8 mouse cellular contexts compared by ENCODE assay signal in genomic region chr5:138657854-138658253, GRCm38 (mm10). TPM values are rescaled to one million over a fixed set of nuclear protein-coding genes. Genes with fewer than 3 reads are reported as not detected.
DNase-seq lines count a peak whose midpoint lies in the region; ATAC-seq and TF ChIP-seq lines count a peak whose summit lies in the region.

No protein-coding gene starts in this region.

- intact Hi-C loops in gastrocnemius, adult 2 months (cut with DNase I), result no loop called here
- intact Hi-C loops in gastrocnemius, postnatal 14 days (cut with DNase I; ENCODE audit: low total_unique reads), result no loop called here

- H3K4me2 ChIP-seq in embryonic facial prominence, embryonic 11.5 days (ENCODE audit: low read depth, low read length), result no peak overlapping the region

- H3K27ac ChIP-seq in gastrocnemius, adult 2 months, result no peak overlapping the region
- H3K27ac ChIP-seq in embryonic facial prominence, embryonic 11.5 days (replicated peaks; ENCODE audit: low read depth, low read length), result no peak overlapping the region

- no peak for DNase-seq in gastrocnemius, adult 2 months
- DNase-seq in gastrocnemius, postnatal 14 days, result no peak
- peak; percentile 38 for DNase-seq in adrenal gland, postnatal 10 days
- peak; percentile 80 for DNase-seq in embryonic facial prominence, embryonic 11.5 days (ENCODE audit: low spot score)
- peak; percentile 14 for DNase-seq in heart, postnatal 4 days
- DNase-seq in layer of hippocampus, adult 9-10 months (ENCODE audit: low spot score), result peak; percentile 63
- peak; percentile 68 for DNase-seq in lung, postnatal 25 days (ENCODE audit: low spot score)
- peak; percentile 14 to 18 for DNase-seq in right cerebral cortex, postnatal 36 days (ENCODE audit: low spot score in 2 of 2)

- H3K9ac ChIP-seq in embryonic facial prominence, embryonic 11.5 days (replicated peaks; ENCODE audit: low read length), result no peak overlapping the region

- H3K9me3 ChIP-seq in embryonic facial prominence, embryonic 11.5 days (replicated peaks; ENCODE audit: control insufficient read depth, low read length), result no peaks in the 10 kb centered on the region

- 0 out of 2 replicates have a peak, but pooled peaks have one; percentile 52 for ATAC-seq in embryonic facial prominence, embryonic 11.5 days (replicated peaks; ENCODE audit: insufficient number of reproducible peaks, low FRiP score, low TSS enrichment, low read depth)

- H3K4me3 ChIP-seq in gastrocnemius, adult 2 months, result no peak overlapping the region
- no peak overlapping the region for H3K4me3 ChIP-seq in embryonic facial prominence, embryonic 11.5 days (ENCODE audit: low read depth, low read length)

- no peaks in the 10 kb centered on the region for H3K4me1 ChIP-seq in embryonic facial prominence, embryonic 11.5 days (ENCODE audit: control insufficient read depth, insufficient read depth, low read length)

- H3K27me3 ChIP-seq in embryonic facial prominence, embryonic 11.5 days (ENCODE audit: control insufficient read depth, insufficient read depth, low read length), result no peaks in the 10 kb centered on the region

- H3K36me3 ChIP-seq in embryonic facial prominence, embryonic 11.5 days (replicated peaks; ENCODE audit: control insufficient read depth, insufficient read depth, low read depth, low read length), result no peaks in the 10 kb centered on the region

- WGBS in embryonic facial prominence, embryonic 11.5 days, result 32% methylated on average over 6 of the region's 6 CpGs

- TF ChIP-seq CTCF in gastrocnemius, adult 2 months (IDR thresholded peaks at IDR 0.05), result peak; percentile 79

RNA-seq across cellular contexts. Expression of gene A430033K04Rik, which starts 35.2 kb away (rescaled TPM):
- total RNA-seq in gastrocnemius, adult 2 months (2021), result 1 to 10 TPM; 2.6 to 3.4 TPM
- 1 to 10 TPM; 2.2 to 2.5 TPM for total RNA-seq in gastrocnemius, postnatal 14 days (2021)
- total RNA-seq in adrenal gland, postnatal 10 days (2021), result 1 to 10 TPM; 5.2 to 7.8 TPM
- 11.7 and 12.3 TPM in 2 replicates for polyA plus RNA-seq in embryonic facial prominence, embryonic 11.5 days (2014; fragmentation: Nextera tagmentation; extraction: Ambion mirVana)
- 1 to 10 TPM; 6.6 to 6.8 TPM for total RNA-seq in heart, postnatal 4 days (2021)

RNA-seq across cellular contexts. Expression of gene Zfp68, which starts 38.3 kb away (rescaled TPM):
- total RNA-seq in gastrocnemius, adult 2 months (2021), result 10 to 100 TPM; 16.7 to 17.4 TPM
- total RNA-seq in gastrocnemius, postnatal 14 days (2021), result 10 to 100 TPM; 14.0 to 15.1 TPM
- 10 to 100 TPM; 22.3 to 23.7 TPM for total RNA-seq in adrenal gland, postnatal 10 days (2021)
- 79.1 and 91.8 TPM in 2 replicates for polyA plus RNA-seq in embryonic facial prominence, embryonic 11.5 days (2014; fragmentation: Nextera tagmentation; extraction: Ambion mirVana)
- total RNA-seq in heart, postnatal 4 days (2021), result 10 to 100 TPM; 29.8 to 31.3 TPM

Comparison
In these comparisons a context has a peak if more than half of its experiments do, and no peak if none do; other contexts are left out.
1. DNase-seq: peak in adrenal gland, postnatal 10 days (single experiment), embryonic facial prominence, embryonic 11.5 days (single experiment), heart, postnatal 4 days (single experiment), layer of hippocampus, adult 9-10 months (single experiment), lung, postnatal 25 days (single experiment) and right cerebral cortex, postnatal 36 days (2 of 2); none in gastrocnemius, adult 2 months (single experiment) and gastrocnemius, postnatal 14 days (single experiment).